Mouse (Mus musculus) lung, postnatal 0 days (tissue): Measurements from ENCODE around the gene Pard3. TPM values are rescaled to one million over a fixed set of nuclear protein-coding genes. Genes with fewer than 3 reads are reported as not detected.

ENCODE experiments used
- ATAC-seq: fragments of 200-750 bp; cut with Nextera tagmentation; 2 replicates; pipeline ENCODE4 v1.8.0; 2017; ENCODE audit warnings: moderate library complexity
- DNase-seq: peaks from one replicate; pipeline ENCODE4 v3.0.0-alpha.2; 2016; ENCODE audit warnings: low spot score
- H3K27ac ChIP-seq: fragments of 300-500 bp; sonication (generic); 2 replicates; pipeline ENCODE4 v1.5.1; 2014; ENCODE audit warnings: antibody characterized with exemption, mild to moderate bottlenecking, low read length, mixed read lengths
- H3K27me3 ChIP-seq: fragments of 300-500 bp; sonication (generic); replicated peaks from 2 replicates; pipeline ENCODE4 v1.6.1; 2014; ENCODE audit warnings: low read length, mixed read lengths; ENCODE audit not compliant: insufficient read depth
- H3K36me3 ChIP-seq: fragments of 300-500 bp; sonication (generic); 2 replicates; pipeline ENCODE4 v1.6.1; 2014; ENCODE audit warnings: low read length, mixed read lengths; ENCODE audit not compliant: insufficient read depth
- H3K4me1 ChIP-seq: fragments of 300-500 bp; sonication (generic); 2 replicates; pipeline ENCODE4 v1.6.1; 2014; ENCODE audit warnings: antibody characterized with exemption, low read depth, low read length, mixed read lengths; ENCODE audit not compliant: insufficient read depth
- H3K4me2 ChIP-seq: fragments of 300-500 bp; sonication (generic); replicated peaks from 2 replicates; pipeline ENCODE4 v1.6.1; 2014; ENCODE audit warnings: low read depth, mild to moderate bottlenecking, low read length, moderate library complexity, mixed read lengths
- H3K4me3 ChIP-seq: fragments of 300-500 bp; sonication (generic); 2 replicates; pipeline ENCODE4 v1.5.1; 2014; ENCODE audit warnings: low read depth, low read length
- H3K9ac ChIP-seq: fragments of 300-500 bp; sonication (generic); replicated peaks from 2 replicates; pipeline ENCODE4 v1.6.1; 2014; ENCODE audit warnings: low read depth, mild to moderate bottlenecking
- H3K9me3 ChIP-seq: fragments of 300-500 bp; sonication (generic); 2 replicates; pipeline ENCODE4 v1.6.1; 2016; ENCODE audit warnings: low read length, mixed read lengths
- CTCF ChIP-seq: IDR thresholded peaks from 2 replicates; pipeline ENCODE4 v1.5.1; 2016; ENCODE audit warnings: antibody characterized with exemption, mild to moderate bottlenecking
- EP300 ChIP-seq: IDR thresholded peaks from 2 replicates; pipeline ENCODE4 v1.6.1; 2016; ENCODE audit warnings: antibody characterized with exemption, mild to moderate bottlenecking, control low read depth
- WGBS: fragments of 180-500 bp; shearing (Covaris S2); extraction: QIAGEN DNeasy Blood & Tissue Kit; methylation state at CpG from one replicate; pipeline ENCODE4 v1.1.7; 2014; 5-methylcytosine and 5-hydroxymethylcytosine counted together
- polyA plus RNA-seq: library from polyadenylated mRNA; unstranded; fragments of >200 nt; fragmentation: Nextera tagmentation; extraction: Ambion mirVana; gene quantifications from 2 replicates; pipeline ENCODE4 v1.2.1, GENCODE M21; 2015

The Pard3 gene
- polyA plus RNA-seq, 1 experiment from 2014 or later, result 13.2 TPM

DNA sequence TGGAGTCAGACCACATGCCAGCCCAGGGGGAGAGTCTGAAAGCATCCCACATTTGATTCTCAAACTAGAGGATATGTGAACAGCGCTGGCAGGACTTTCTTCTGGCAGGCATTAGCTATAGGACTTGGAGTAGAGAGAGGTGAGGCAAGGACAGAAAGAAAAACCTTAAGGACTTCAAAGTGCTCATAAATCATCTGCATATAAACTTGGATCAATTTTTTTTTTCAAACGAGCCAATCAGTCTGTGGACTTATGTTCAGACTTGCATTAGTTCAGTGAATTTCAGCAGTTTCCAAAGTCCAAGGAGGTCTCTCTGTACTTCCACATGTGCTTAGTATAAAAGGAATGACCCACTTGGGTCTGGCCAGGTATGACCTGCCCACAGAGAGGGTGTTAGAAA, 72.5 kb downstream of the Pard3 start:
- Histone ChIP-seq H3K9ac (no peak overlapping the region), H3K4me2 (no peak overlapping the region), H3K27ac (no peak overlapping the region), H3K4me1 (peaks cover 7% of the 10 kb centered on the region; the same call in 1 of the 2 replicates), H3K4me3 (no peak overlapping the region), H3K27me3 (no peaks in the 10 kb centered on the region), H3K36me3 (no peaks in the 10 kb centered on the region), H3K9me3 (no peaks in the 10 kb centered on the region)
- DNase-seq (no peak), ATAC-seq (no peak)
- TF ChIP-seq EP300 (no peak), CTCF (no peak)
- WGBS, result 57% methylated on average over 2 of the region's 2 CpGs

DNA sequence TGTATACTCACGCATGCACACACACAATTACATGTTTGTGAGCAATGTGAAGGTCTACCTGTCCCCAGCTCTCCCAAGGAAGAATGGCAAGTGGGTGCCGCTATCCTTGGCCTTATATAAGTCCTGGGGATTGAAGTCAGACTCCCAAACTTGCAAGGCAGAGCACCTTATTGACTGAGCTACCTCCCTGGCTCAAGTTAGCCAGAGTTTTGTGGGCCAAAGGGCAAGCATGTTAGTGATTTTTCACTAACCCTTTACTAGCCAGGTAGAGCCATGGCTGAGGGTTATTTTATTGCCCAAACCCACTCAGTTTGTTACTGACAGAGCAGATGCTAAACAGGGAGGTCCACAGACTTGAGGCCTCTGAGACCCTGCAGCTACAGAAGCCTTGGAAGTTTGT, 73.1 kb downstream of the Pard3 start:
- no peaks in the 10 kb centered on the region for H3K9me3 ChIP-seq
- no peak overlapping the region for H3K9ac ChIP-seq
- no peak overlapping the region for H3K4me3 ChIP-seq
- H3K36me3 ChIP-seq, result no peaks in the 10 kb centered on the region
- H3K27ac ChIP-seq, result no peak overlapping the region
- no peak for TF ChIP-seq CTCF
- no peak for TF ChIP-seq EP300
- no peak for ATAC-seq
- peaks cover 7% of the 10 kb centered on the region; the same call in 1 of the 2 replicates for H3K4me1 ChIP-seq
- no peaks in the 10 kb centered on the region for H3K27me3 ChIP-seq
- DNase-seq, result no peak
- H3K4me2 ChIP-seq, result no peak overlapping the region
- WGBS, result 96% methylated on average over 2 of the region's 2 CpGs

GRCm38 (mm10) chr8:127139154-127139553, 75.5 kb downstream of the Pard3 start:
- H3K9me3 ChIP-seq, result no peaks in the 10 kb centered on the region
- H3K4me1 ChIP-seq, result peaks cover 21% of the 10 kb centered on the region; the same call in 1 of the 2 replicates
- H3K4me3 ChIP-seq, result no peak overlapping the region
- H3K27ac ChIP-seq, result no peak overlapping the region
- no peaks in the 10 kb centered on the region for H3K27me3 ChIP-seq
- ATAC-seq, result peak; percentile 75
- no peaks in the 10 kb centered on the region for H3K36me3 ChIP-seq
- 13% methylated on average over 1 of the region's 1 CpGs for WGBS
- H3K4me2 ChIP-seq, result no peak overlapping the region
- no peak overlapping the region for H3K9ac ChIP-seq
- TF ChIP-seq EP300, result peak; percentile 10; the same call in 1 of the 2 replicates
- peak; percentile 94 for TF ChIP-seq CTCF
- peak; percentile 89 for DNase-seq

DNA sequence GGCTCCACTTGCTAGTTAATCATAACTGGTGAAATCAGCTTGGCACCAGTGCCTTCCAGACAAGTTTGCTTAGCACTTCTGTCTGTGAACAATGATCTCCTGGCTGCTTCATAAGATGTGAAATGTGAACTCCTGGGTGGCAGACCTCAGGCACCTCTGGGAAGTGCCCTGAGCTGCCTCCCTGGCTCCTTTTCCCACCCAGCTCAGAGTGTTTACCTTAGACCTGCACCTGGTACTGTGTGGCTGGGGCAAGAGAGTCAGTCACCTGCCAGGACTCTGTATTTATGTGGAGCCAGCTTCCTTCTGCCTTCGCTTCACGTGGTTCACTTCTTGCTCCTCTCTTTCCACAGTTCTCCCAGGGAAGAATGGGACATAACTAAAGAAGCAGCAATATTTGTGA, 77.3 kb downstream of the Pard3 start:
- Histone ChIP-seq H3K9ac (no peak overlapping the region), H3K36me3 (no peaks in the 10 kb centered on the region), H3K4me2 (no peak overlapping the region), H3K4me1 (peaks cover 20% of the 10 kb centered on the region; the same call in 1 of the 2 replicates), H3K27me3 (no peaks in the 10 kb centered on the region), H3K27ac (no peak overlapping the region), H3K9me3 (no peaks in the 10 kb centered on the region), H3K4me3 (no peak overlapping the region)
- WGBS, result 59% methylated on average over 2 of the region's 2 CpGs
- peak; percentile 44 for DNase-seq
- peak; percentile 66 for ATAC-seq
- TF ChIP-seq EP300 (no peak), CTCF (no peak)

GRCm38 (mm10) chr8:127143641-127144040, 79.9 kb downstream of the Pard3 start:
- no peaks in the 10 kb centered on the region for H3K9me3 ChIP-seq
- ATAC-seq (peak; percentile 5; the same call in 1 of the 2 replicates), DNase-seq (peak; percentile 41)
- WGBS, result 11% methylated on average over 7 of the region's 7 CpGs
- TF ChIP-seq EP300 (peak; percentile 31; the same call in 1 of the 2 replicates), CTCF (no peak)
- no peaks in the 10 kb centered on the region for H3K36me3 ChIP-seq
- H3K4me3 ChIP-seq, result no peak overlapping the region
- no peaks in the 10 kb centered on the region for H3K27me3 ChIP-seq
- 0 out of 2 replicates have a peak overlapping the region, but pooled peaks have one; percentile 14 for H3K27ac ChIP-seq
- H3K4me1 ChIP-seq, result peaks cover 24% of the 10 kb centered on the region; the same call in 1 of the 2 replicates
- H3K4me2 ChIP-seq, result no peak overlapping the region
- H3K9ac ChIP-seq, result no peak overlapping the region

DNA sequence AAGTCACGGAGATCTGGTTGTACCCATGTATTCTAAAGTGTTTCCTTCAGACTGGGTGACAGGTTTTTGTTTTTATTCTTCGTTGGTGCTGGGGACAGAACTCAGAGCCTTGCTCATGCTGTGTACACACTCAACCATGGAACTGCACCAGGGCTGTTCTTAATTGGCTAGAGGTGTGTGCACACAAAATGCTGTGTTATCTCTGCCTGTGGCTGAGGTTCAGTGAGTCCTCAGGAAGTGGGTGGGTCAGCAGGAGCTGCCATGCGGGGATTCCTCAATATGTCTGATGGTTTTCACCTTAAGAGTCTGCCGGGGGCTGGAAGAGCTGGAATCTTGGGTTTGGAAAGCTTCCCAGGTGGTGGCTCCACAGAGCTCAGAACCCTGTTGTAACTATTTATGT, 80.9 kb downstream of the Pard3 start:
- no peak overlapping the region for H3K4me2 ChIP-seq
- peaks cover 24% of the 10 kb centered on the region; the same call in 1 of the 2 replicates for H3K4me1 ChIP-seq
- WGBS, result 20% methylated on average over 4 of the region's 4 CpGs
- no peak overlapping the region for H3K4me3 ChIP-seq
- ATAC-seq (no peak), DNase-seq (peak; percentile 17)
- H3K27me3 ChIP-seq, result no peaks in the 10 kb centered on the region
- no peaks in the 10 kb centered on the region for H3K9me3 ChIP-seq
- H3K36me3 ChIP-seq, result no peaks in the 10 kb centered on the region
- TF ChIP-seq EP300 (no peak), CTCF (no peak)
- H3K9ac ChIP-seq, result no peak overlapping the region
- H3K27ac ChIP-seq, result 0 out of 2 replicates have a peak overlapping the region, but pooled peaks have one; percentile 3
